Mouse (Mus musculus) cerebellum, adult 9-11 months (tissue): ENCODE measurements around the gene Eif4enif1.
A peak's percentile ranks its signal among the peaks of the same experiment; 100 is the strongest.

ENCODE experiments used
- DNase-seq: peaks from one replicate; pipeline ENCODE4 v3.0.0; 2022

Gene Eif4enif1

GRCm38 (mm10) chr11:3278351-3278750 lies 76.2 kb downstream of the Eif4enif1 start:
- DNase-seq = no peak

DNA sequence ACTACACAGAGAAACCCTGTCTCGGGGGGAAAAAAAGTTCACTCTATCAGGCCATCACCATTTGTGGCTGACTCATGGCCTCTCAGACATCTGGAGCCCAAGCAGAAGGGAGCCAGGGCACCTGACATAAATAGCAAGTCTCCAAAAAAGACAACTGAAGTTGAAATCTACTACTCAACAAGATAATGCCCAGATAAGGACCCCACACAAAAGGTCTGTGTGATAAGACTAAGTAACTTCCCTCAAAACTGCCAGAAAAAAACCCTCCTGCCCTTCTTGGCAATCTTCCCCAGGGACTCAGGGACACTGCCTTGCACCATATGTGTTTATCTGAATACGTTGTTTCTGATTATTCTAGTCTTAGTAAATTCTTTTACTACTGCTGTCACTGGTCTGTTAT lies 77.5 kb downstream of the Eif4enif1 start:
- DNase-seq = no peak

DNA sequence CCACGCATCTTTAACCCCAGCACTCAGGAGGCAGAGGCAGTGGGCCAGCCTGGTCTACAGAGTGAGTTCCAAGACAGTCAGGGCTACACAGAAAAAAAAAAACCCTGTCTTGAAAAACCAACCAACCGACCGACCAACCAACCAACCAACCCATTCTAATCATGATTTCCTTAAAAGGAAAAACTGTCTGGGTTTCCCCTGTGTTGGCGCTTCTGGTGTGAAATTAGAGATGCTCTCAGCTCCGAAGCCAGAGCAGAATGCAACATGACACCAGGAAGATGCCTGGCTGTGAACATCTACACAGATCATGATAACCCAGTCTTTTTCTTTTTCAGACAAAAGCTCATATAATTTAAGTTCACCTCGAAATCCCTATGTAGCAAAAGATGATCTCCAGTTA lies 80.7 kb downstream of the Eif4enif1 start:
- DNase-seq = no peak

- no peak for DNase-seq
These were observed 81.5 kb downstream of the Eif4enif1 start for GRCm38 (mm10) chr11:3283645-3284044.

GRCm38 (mm10) chr11:3285940-3286339 lies 83.7 kb downstream of the Eif4enif1 start:
- no peak for DNase-seq

DNA sequence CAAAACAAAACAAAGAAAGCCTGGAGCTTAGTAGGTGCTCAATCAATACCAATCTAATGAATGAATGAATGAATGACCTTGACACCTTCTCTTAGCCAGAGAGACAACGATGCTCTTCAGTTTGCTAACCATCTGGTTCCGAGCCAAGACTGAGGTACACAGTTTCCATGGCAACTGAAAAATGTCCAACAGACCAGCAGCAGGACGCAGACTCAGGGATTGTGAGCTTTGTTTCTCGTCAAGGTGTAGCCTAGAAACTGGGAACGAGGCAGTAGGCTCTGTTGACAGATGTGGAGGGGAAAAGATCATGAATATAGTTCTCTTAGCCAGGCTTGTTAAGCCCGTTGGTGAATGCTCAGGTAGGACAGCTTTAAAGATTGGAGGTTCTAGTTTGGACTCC lies 84.9 kb downstream of the Eif4enif1 start:
- peak; percentile 80 for DNase-seq

DNA sequence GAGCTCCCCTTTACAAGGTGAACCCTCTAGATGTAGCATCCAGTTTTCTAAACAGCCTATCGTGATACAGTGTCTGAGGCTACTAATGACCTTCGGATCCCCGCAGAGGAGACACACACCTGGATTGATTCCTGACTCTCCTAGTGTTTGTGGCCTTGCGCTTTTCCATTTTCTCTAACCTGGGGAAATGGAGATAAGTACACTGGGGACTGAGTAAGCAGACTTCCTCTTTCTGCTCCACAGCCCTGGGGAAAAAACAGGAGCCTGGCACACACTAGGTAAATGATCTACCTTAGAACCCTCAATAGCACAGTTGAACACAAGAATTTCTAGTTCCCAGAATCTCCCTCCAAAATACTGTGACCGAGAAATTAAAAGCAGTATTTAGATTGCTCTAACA lies 85.7 kb downstream of the Eif4enif1 start:
- no peak for DNase-seq

GRCm38 (mm10) chr11:3288521-3289301 lies 86.5 kb downstream of the Eif4enif1 start, which contains the start of gene Patz1:
Patz1 (plus strand) TSS chr11:3288874.
- peak; percentile 81 for DNase-seq

DNA sequence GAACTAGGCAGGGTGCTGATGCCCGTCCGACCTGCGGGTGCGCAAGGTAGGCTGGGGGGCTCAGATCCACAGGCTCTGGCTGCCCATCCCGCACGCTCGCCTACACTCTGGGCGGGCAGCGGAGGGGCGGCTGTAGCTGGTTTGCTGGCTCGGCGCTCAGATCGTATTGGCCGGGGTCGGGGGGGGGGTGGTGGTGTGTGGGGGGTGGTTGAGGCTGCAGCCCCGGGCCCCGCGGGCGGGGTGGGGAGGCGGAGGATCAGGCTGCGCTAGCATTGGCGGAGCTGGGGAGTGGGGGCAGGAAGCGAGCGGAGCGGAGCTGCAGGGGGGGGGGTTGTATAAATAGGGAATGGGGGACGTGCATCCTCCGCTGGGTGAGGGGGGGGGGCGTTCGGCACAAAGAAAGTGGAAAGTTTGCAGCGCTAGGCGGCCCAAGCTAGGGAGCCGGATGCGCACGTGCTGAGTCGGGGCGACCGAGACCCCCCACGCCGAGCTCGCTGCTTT lies 87.2 kb downstream of the Eif4enif1 start:
- DNase-seq = peak; percentile 82

DNA sequence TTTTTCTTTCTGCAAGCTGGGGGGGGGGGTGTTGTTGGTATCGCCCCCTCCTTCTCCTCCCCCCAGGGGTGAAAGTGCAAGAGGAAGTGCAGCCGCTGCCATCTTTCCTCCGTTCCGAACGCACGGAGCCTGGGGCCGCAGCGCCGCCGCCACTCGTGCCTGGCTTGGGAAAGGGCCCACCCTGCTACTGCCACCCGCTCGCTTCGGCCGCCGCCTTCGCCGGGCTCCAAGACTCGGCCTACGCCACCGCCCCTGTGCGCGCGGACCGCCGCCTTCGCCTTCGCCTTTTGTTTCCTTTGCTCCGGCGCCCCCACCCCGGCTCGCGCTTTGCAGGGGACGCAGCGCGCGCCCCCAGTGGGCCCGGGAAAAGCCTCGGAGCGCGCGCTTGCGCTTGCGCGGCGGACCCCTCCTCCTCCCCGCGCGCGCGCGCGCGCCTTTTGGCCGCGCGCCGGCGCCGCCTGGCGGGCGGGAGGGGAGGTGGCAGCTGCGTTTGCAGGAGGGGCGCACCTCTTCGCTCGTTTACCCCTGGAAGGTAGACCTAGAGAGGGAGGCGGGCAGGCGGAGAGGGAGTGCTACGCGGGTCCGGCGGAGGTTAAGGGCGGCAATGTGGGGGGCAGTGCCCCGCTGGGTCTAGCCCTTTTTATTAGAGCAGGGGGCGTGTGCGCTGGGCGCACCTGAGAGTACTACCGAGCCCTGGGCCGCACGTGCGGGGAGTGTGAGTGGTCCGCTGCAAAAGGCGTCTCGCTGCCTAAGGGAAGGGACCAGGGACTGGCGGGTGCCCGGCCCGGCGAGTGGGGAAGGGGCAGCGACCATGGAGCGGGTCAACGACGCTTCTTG lies 87.8 kb downstream of the Eif4enif1 start:
- peak; percentile 90 for DNase-seq

- DNase-seq = peak; percentile 81
These were observed 88.6 kb downstream of the Eif4enif1 start for GRCm38 (mm10) chr11:3290640-3291310.

DNA sequence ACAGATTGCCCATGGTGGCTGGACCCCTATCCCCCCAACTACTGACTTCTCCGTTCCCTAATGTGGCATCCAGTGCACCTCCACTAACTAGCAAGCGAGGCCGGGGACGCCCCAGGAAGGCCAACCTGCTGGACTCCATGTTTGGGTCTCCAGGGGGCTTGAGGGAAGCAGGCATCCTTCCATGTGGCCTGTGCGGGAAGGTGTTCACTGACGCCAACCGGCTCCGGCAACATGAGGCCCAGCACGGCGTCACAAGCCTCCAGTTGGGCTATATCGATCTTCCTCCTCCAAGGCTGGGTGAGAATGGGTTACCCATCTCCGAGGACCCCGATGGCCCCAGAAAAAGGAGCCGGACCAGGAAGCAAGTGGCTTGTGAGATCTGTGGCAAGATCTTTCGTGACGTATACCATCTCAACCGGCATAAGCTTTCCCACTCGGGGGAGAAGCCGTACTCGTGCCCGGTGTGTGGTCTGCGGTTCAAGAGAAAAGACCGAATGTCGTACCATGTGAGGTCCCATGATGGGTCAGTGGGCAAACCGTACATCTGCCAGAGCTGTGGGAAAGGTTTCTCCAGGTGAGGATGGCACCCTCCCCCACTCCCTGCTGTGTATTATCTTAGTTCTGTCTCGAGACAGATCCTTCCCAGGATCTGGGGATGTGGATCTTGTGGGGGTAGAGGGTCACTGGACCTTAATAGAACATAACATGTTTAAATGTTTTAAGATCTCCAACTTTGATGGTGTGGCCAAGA lies 89.3 kb downstream of the Eif4enif1 start:
- DNase-seq = peak; percentile 60

DNA sequence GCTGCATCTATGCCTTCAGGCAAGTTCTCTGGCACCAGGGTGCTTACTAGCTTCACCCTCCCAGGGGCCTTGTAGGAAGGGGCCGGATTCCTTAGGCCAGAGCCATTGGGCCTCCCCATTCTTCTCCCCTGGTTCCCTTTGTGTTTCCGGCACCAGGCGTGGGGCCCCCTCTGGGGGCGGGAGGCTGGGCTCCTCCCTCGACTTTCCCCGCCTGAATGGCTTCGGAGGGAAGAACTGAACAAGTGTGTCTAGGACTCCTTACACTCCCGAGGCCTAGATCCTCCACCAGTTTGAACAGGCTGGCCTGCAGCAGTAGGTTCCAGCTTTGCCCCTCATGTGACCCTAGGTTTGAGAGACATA lies 89.8 kb downstream of the Eif4enif1 start:
- DNase-seq = peak; percentile 61

DNA sequence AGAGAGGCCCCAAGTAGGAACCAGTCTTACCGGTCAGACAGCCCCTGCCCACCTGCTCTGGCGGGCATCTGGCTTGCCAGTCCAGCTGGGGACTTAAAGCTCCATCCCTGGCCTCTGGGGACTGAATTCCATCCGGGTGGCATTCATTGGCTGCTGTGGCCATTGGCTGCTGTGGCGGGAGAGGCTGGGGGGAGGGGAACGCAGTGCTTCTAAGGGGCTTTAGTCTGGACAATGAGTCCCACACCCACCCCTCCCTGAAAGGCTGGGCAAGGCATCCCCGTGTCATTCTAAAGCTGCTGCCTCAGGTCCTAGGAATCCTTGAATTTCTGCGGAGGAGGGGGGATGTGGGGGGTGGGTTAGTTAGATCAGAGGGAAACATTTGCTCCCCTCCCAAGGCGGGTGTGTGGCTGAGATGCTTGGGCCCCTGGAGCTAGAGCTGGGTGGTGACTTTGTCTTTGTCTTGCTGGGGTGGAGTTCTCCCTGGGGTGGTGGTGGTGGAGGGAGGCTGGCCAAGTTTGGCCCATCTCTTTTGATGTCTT lies 90.6 kb downstream of the Eif4enif1 start:
- peak; percentile 62 for DNase-seq

GRCm38 (mm10) chr11:3293361-3293760 lies 91.2 kb downstream of the Eif4enif1 start:
- DNase-seq = no peak
